27 mouse cellular contexts compared by ENCODE assay signal in genomic region chr14:59182732-59183131, GRCm38 (mm10). TPM values are rescaled to one million over a fixed set of nuclear protein-coding genes. Genes with fewer than 3 reads are reported as not detected.
DNase-seq lines count a peak whose midpoint lies in the region; ATAC-seq and TF ChIP-seq lines count a peak whose summit lies in the region.
"Had no signal": no experiment of that assay in that cellular context is flagged by ENCODE, and none has a peak within 500 bp of the region (broad histone marks: within the 10 kb centered on the region; RNA-seq: fewer than 3 reads in every experiment).

No protein-coding gene starts in this region.

- no peak for TF ChIP-seq CTCF in C2C12 (IDR thresholded peaks at IDR 0.05; ENCODE audit: control insufficient read depth, insufficient read depth, insufficient read length)
- TF ChIP-seq CTCF in MEL (IDR thresholded peaks at IDR 0.05 in 2 of 3, conservative IDR thresholded peaks at IDR 0.05 in 1 of 3; ENCODE audit: control insufficient read depth in 1 of 3, insufficient read depth in 1 of 3, low read depth in 2 of 3, low read length in 3 of 3, poor library complexity in 1 of 3, severe bottlenecking in 1 of 3) = no peak
- TF ChIP-seq CTCF in forebrain, postnatal 0 days (IDR thresholded peaks at IDR 0.05; ENCODE audit: low read depth) = no peak

- no peaks in the 10 kb centered on the region for H3K36me3 ChIP-seq in C2C12 (ENCODE audit: control insufficient read depth, insufficient read depth)
- H3K36me3 ChIP-seq in MEL (ENCODE audit: control insufficient read depth in 1 of 2, insufficient read depth in 2 of 2, low read length in 2 of 2) = no peaks in the 10 kb centered on the region
- no peaks in the 10 kb centered on the region for H3K36me3 ChIP-seq in myocyte (ENCODE audit: control insufficient read depth, insufficient read depth)
- H3K36me3 ChIP-seq in forebrain, postnatal 0 days (ENCODE audit: insufficient read depth) = no peaks in the 10 kb centered on the region
- H3K36me3 ChIP-seq: G1E had no signal

- H3K9ac ChIP-seq in MEL (ENCODE audit: control insufficient read depth, low read depth, low read length, poor library complexity, severe bottlenecking) = no peak overlapping the region
- no peak overlapping the region for H3K9ac ChIP-seq in forebrain, postnatal 0 days

- no peaks in the 10 kb centered on the region for H3K27me3 ChIP-seq in C2C12 (ENCODE audit: control insufficient read depth, insufficient read depth, insufficient read length)
- no peaks in the 10 kb centered on the region for H3K27me3 ChIP-seq in MEL (ENCODE audit: control insufficient read depth in 1 of 2, insufficient read depth in 2 of 2, low read length in 2 of 2)
- H3K27me3 ChIP-seq in myocyte (ENCODE audit: control insufficient read depth, insufficient read depth, insufficient read length) = peaks cover 11% of the 10 kb centered on the region
- H3K27me3 ChIP-seq in forebrain, postnatal 0 days (ENCODE audit: insufficient read depth, low read length) = no peaks in the 10 kb centered on the region
- H3K27me3 ChIP-seq: CH12.LX had no signal

- intact Hi-C loops in heart, postnatal 10 days (cut with DNase I) = no loop called here

- no peak overlapping the region for H3K4me3 ChIP-seq in C2C12 (ENCODE audit: insufficient read depth, poor library complexity, severe bottlenecking)
- no peak overlapping the region for H3K4me3 ChIP-seq in MEL (ENCODE audit: control insufficient read depth in 1 of 2, insufficient read depth in 1 of 2, low read depth in 2 of 2, low read length in 2 of 2)
- H3K4me3 ChIP-seq in myocyte = no peak overlapping the region
- H3K4me3 ChIP-seq in forebrain, postnatal 0 days (ENCODE audit: low read depth, low read length) = no peak overlapping the region

- H3K9me3 ChIP-seq in MEL (replicated peaks; ENCODE audit: insufficient read depth, low read length) = no peaks in the 10 kb centered on the region
- no peaks in the 10 kb centered on the region for H3K9me3 ChIP-seq in forebrain, postnatal 0 days (ENCODE audit: low read length)
- H3K9me3 ChIP-seq: G1E had no signal

- H3K79me3 ChIP-seq in C2C12 (ENCODE audit: low read depth) = no peaks in the 10 kb centered on the region

- H3K4me2 ChIP-seq in myocyte (ENCODE audit: low read depth) = no peak overlapping the region
- H3K4me2 ChIP-seq in forebrain, postnatal 0 days (ENCODE audit: low read depth) = no peak overlapping the region

- no peak overlapping the region for H3ac ChIP-seq in C2C12 (ENCODE audit: control insufficient read depth, insufficient read length, low read depth)
- H3ac ChIP-seq in myocyte (ENCODE audit: control insufficient read depth, insufficient read length) = no peak overlapping the region

- H3K4me1 ChIP-seq in MEL (ENCODE audit: control insufficient read depth in 1 of 2, insufficient read depth in 2 of 2, low read length in 2 of 2) = no peaks in the 10 kb centered on the region
- H3K4me1 ChIP-seq in forebrain, postnatal 0 days (ENCODE audit: insufficient read depth) = no peaks in the 10 kb centered on the region

- H3K27ac ChIP-seq in MEL (ENCODE audit: control insufficient read depth, low read depth, low read length) = no peak overlapping the region
- no peak overlapping the region for H3K27ac ChIP-seq in forebrain, postnatal 0 days (ENCODE audit: low read depth, low read length)

- 88% methylated on average over 2 of the region's 2 CpGs for WGBS in forebrain, postnatal 0 days

- no peak for TF ChIP-seq POLR2A in MEL (IDR thresholded peaks at IDR 0.05; ENCODE audit: control insufficient read depth in 1 of 2, insufficient read depth in 1 of 2, low read depth in 1 of 2, low read length in 2 of 2, poor library complexity in 1 of 2)
- no peak for TF ChIP-seq POLR2A in myocyte (IDR thresholded peaks at IDR 0.05; ENCODE audit: insufficient read length, low read depth)

- H3K79me2 ChIP-seq in C2C12 (ENCODE audit: control insufficient read depth, insufficient read depth) (no peaks in the 10 kb centered on the region), MEL (ENCODE audit: control insufficient read depth, insufficient read depth, low read length, poor library complexity) (no peaks in the 10 kb centered on the region), myocyte (ENCODE audit: control insufficient read depth, insufficient read depth) (no peaks in the 10 kb centered on the region)

- no peak for ATAC-seq in forebrain, postnatal 0 days
- ATAC-seq: activated CD4-positive, CD25-positive, alpha-beta regulatory T cell, adult 4 months; CD4-positive, CD25-positive, alpha-beta regulatory T cell, adult 4 months; Patski had no signal

- TF ChIP-seq RAD21 in MEL (IDR thresholded peaks at IDR 0.05; ENCODE audit: low read depth, low read length) = no peak

- no peak; a peak in 1 of 4 replicates for TF ChIP-seq EP300 in MEL (IDR thresholded peaks at IDR 0.05; ENCODE audit: low read depth in 1 of 2, low read length in 2 of 2)

- no peak for DNase-seq in MEL (ENCODE audit: low read depth, low spot score)
- DNase-seq in heart, postnatal 10 days = no peak
- no peak for DNase-seq in cerebellum, postnatal 36 days
- no peak for DNase-seq in forebrain, postnatal 0 days
- DNase-seq: adrenal gland, adult 2 months; adrenal gland, adult 8-10 months; adrenal gland, postnatal 10 days; adrenal gland, postnatal 14 days; adrenal gland, postnatal 25 days; adrenal gland, postnatal 36 days; B cell, adult 2 months; cerebellum, adult 11 months; cerebellum, adult 11-12 months; cerebellum, adult 18-20 months; cerebellum, adult 2 months; cerebellum, adult 8-10 months had no signal

TF ChIP-seq in C2C12, 6 proteins besides CTCF, POLR2A, EP300 and RAD21:
- TF ChIP-seq MYOD1 (IDR thresholded peaks at IDR 0.05; ENCODE audit: control insufficient read depth, insufficient read length, low read depth) (peak; percentile 5), MAX (IDR thresholded peaks at IDR 0.05) (no peak)

TF ChIP-seq in MEL, 35 proteins besides CTCF, POLR2A, EP300 and RAD21:
- TF ChIP-seq ZNF384 (IDR thresholded peaks at IDR 0.05; ENCODE audit: low read depth, low read length) (no peak), ETS1 (IDR thresholded peaks at IDR 0.05; ENCODE audit: low read depth, low read length) (peak; percentile 75; the same call in 1 of the 2 replicates)
TF ChIP-seq in MEL: peak in this region for 1.

TF ChIP-seq in myocyte, 11 proteins besides CTCF, POLR2A, EP300 and RAD21:
- no peak for TF ChIP-seq SRF (IDR thresholded peaks at IDR 0.05; ENCODE audit: control insufficient read depth, insufficient read length, low read depth)
- TF ChIP-seq USF1 (IDR thresholded peaks at IDR 0.05; ENCODE audit: low read depth) = no peak
- no peak for TF ChIP-seq POLR2AphosphoS2 (IDR thresholded peaks at IDR 0.05; ENCODE audit: insufficient read length, low read depth)
- TF ChIP-seq MAX (IDR thresholded peaks at IDR 0.05; ENCODE audit: low read depth) = no peak
- peak; percentile 34 for TF ChIP-seq TCF12 (IDR thresholded peaks at IDR 0.05; ENCODE audit: insufficient read depth, poor library complexity, severe bottlenecking)
- TF ChIP-seq TCF3 (IDR thresholded peaks at IDR 0.05; ENCODE audit: insufficient read length, low read depth) = no peak
- peak in 1 of 3 experiments; percentile 33 for TF ChIP-seq MYOG (IDR thresholded peaks at IDR 0.05; ENCODE audit: control insufficient read depth in 1 of 3, insufficient read depth in 1 of 3, insufficient read length in 2 of 3, low read depth in 2 of 3)
- TF ChIP-seq MYOD1 (IDR thresholded peaks at IDR 0.05; ENCODE audit: control insufficient read depth in 1 of 3, insufficient read length in 2 of 3, low read depth in 2 of 3) = peak in 2 of 3 experiments; percentile 47 to 57
- no peak for TF ChIP-seq REST (IDR thresholded peaks at IDR 0.05; ENCODE audit: insufficient read depth, insufficient read length)
- TF ChIP-seq CEBPB (IDR thresholded peaks at IDR 0.05; ENCODE audit: insufficient read depth, poor library complexity, severe bottlenecking) = no peak
TF ChIP-seq in myocyte: peak in this region for 3.

RNA-seq across cellular contexts. Expression of gene Gm5142, which starts 4.2 kb away (rescaled TPM):
- polyA plus RNA-seq in C2C12 (2012; fragmentation: generic; extraction: Trizol) (not detected), MEL (2012; ENCODE audit: insufficient read depth in 1 of 2, insufficient read length in 2 of 2, low read depth in 1 of 2, low replicate concordance in 2 of 2, missing spikeins in 1 of 2) (not detected), myocyte (2012; fragmentation: generic; extraction: Trizol) (not detected)
- not detected in 2 replicates for total RNA-seq in MEL (2012; rRNA removed)
- not detected for total RNA-seq in heart, postnatal 10 days (2021)
- not detected in 2 replicates for total RNA-seq in forebrain, postnatal 0 days (2014; rRNA removed)
- not detected in 2 replicates for polyA plus RNA-seq in forebrain, postnatal 0 days (2015; fragmentation: Nextera tagmentation; extraction: Ambion mirVana)
- total RNA-seq: adrenal gland, adult 18-20 months; adrenal gland, adult 2 months; adrenal gland, adult 8-10 months; adrenal gland, postnatal 10 days; adrenal gland, postnatal 14 days; adrenal gland, postnatal 25 days; adrenal gland, postnatal 36 days; adrenal gland, postnatal 4 days; CH12.LX; ES-E14 had no signal
- polyA plus RNA-seq: activated CD4-positive, CD25-positive, alpha-beta regulatory T cell, adult 4 months; adrenal gland, adult 2 months; brain, embryonic 14.5 days; CD4-positive, CD25-positive, alpha-beta regulatory T cell, adult 4 months; cerebellum, adult 2 months; G1E; Patski had no signal

RNA-seq across cellular contexts. Expression of gene Rcbtb1, which starts 18.3 kb away (rescaled TPM):
- 10.5 TPM for polyA plus RNA-seq in C2C12 (2012; fragmentation: generic; extraction: Trizol)
- total RNA-seq in MEL (2012; rRNA removed) = 4.4 and 4.5 TPM in 2 replicates
- polyA plus RNA-seq in MEL (2012; ENCODE audit: insufficient read depth in 1 of 2, insufficient read length in 2 of 2, low read depth in 1 of 2, low replicate concordance in 2 of 2, missing spikeins in 1 of 2) = 1 to 10 TPM in 1 of 2 experiments, not detected in 1; 6.7 TPM
- polyA plus RNA-seq in myocyte (2012; fragmentation: generic; extraction: Trizol) = 5.7 TPM
- 10 to 100 TPM; 15.2 to 17.8 TPM for total RNA-seq in heart, postnatal 10 days (2021)
- 48.9 and 57.8 TPM in 2 replicates for total RNA-seq in forebrain, postnatal 0 days (2014; rRNA removed)
- polyA plus RNA-seq in forebrain, postnatal 0 days (2015; fragmentation: Nextera tagmentation; extraction: Ambion mirVana) = 16.8 and 33.5 TPM in 2 replicates

RNA-seq across cellular contexts. Expression of gene 1700129C05Rik, which starts 40.0 kb away (rescaled TPM):
- polyA plus RNA-seq in C2C12 (2012; fragmentation: generic; extraction: Trizol) = not detected
- total RNA-seq in MEL (2012; rRNA removed) = not detected in 2 replicates
- not detected for polyA plus RNA-seq in MEL (2012; ENCODE audit: insufficient read depth in 1 of 2, insufficient read length in 2 of 2, low read depth in 1 of 2, low replicate concordance in 2 of 2, missing spikeins in 1 of 2)
- polyA plus RNA-seq in myocyte (2012; fragmentation: generic; extraction: Trizol) = not detected
- total RNA-seq in heart, postnatal 10 days (2021) = not detected
- total RNA-seq in forebrain, postnatal 0 days (2014; rRNA removed) = not detected in 2 replicates
- not detected in 2 replicates for polyA plus RNA-seq in forebrain, postnatal 0 days (2015; fragmentation: Nextera tagmentation; extraction: Ambion mirVana)
- total RNA-seq: adrenal gland, adult 18-20 months; adrenal gland, adult 2 months; adrenal gland, adult 8-10 months; adrenal gland, postnatal 10 days; adrenal gland, postnatal 14 days; adrenal gland, postnatal 25 days; adrenal gland, postnatal 36 days; adrenal gland, postnatal 4 days; CH12.LX; ES-E14 had no signal
- polyA plus RNA-seq: activated CD4-positive, CD25-positive, alpha-beta regulatory T cell, adult 4 months; adrenal gland, adult 2 months; brain, embryonic 14.5 days; CD4-positive, CD25-positive, alpha-beta regulatory T cell, adult 4 months; cerebellum, adult 2 months; G1E; Patski had no signal
